12 mouse cellular contexts compared by ENCODE assay signal in genomic region chr1:119510857-119511256, GRCm38 (mm10). TPM values are rescaled to one million over a fixed set of nuclear protein-coding genes. Genes with fewer than 3 reads are reported as not detected.
DNase-seq lines count a peak whose midpoint lies in the region; ATAC-seq and TF ChIP-seq lines count a peak whose summit lies in the region.
"Had no signal": no experiment of that assay in that cellular context is flagged by ENCODE, and none has a peak within 500 bp of the region (broad histone marks: within the 10 kb centered on the region; RNA-seq: fewer than 3 reads in every experiment).

No protein-coding gene starts in this region.

- no peak overlapping the region for H3K4me3 ChIP-seq in forebrain, embryonic 10.5 days
- H3K4me3 ChIP-seq in forebrain, embryonic 11.5 days (ENCODE audit: low read depth, low read length), result no peak overlapping the region
- H3K4me3 ChIP-seq in lung, embryonic 14.5 days (ENCODE audit: low read depth, low read length), result no peak overlapping the region
- H3K4me3 ChIP-seq in heart, embryonic 11.5 days (ENCODE audit: low read depth, low read length), result no peak overlapping the region
- no peak overlapping the region for H3K4me3 ChIP-seq in intestine, embryonic 16.5 days (ENCODE audit: low read length)
- H3K4me3 ChIP-seq: embryonic facial prominence, embryonic 13.5 days; limb, embryonic 15.5 days had no signal

- H3K4me2 ChIP-seq in forebrain, embryonic 11.5 days (ENCODE audit: low read depth, low read length, severe bottlenecking), result no peak overlapping the region
- H3K4me2 ChIP-seq in lung, embryonic 14.5 days, result no peak overlapping the region
- no peak overlapping the region for H3K4me2 ChIP-seq in heart, embryonic 11.5 days
- no peak overlapping the region for H3K4me2 ChIP-seq in intestine, embryonic 16.5 days (ENCODE audit: low read depth, low read length)
- H3K4me2 ChIP-seq: embryonic facial prominence, embryonic 13.5 days; limb, embryonic 15.5 days had no signal

- DNase-seq in forebrain, embryonic 10.5 days (ENCODE audit: extremely low spot score, low spot score), result no peak
- no peak for DNase-seq in forebrain, embryonic 11.5 days (ENCODE audit: low spot score)
- peak; percentile 58 for DNase-seq in lung, embryonic 14.5 days
- DNase-seq in lung, adult 18-20 months, result no peak
- DNase-seq in kidney, postnatal 4 days, result peak; percentile 45 to 69
- DNase-seq in thymus, postnatal 36 days, result no peak
- DNase-seq: adrenal gland, adult 8-10 months; forebrain, postnatal 0 days had no signal

- no peaks in the 10 kb centered on the region for H3K36me3 ChIP-seq in forebrain, embryonic 10.5 days (replicated peaks)
- H3K36me3 ChIP-seq in forebrain, embryonic 11.5 days (ENCODE audit: control insufficient read depth, insufficient read depth, low read length), result no peaks in the 10 kb centered on the region
- no peaks in the 10 kb centered on the region for H3K36me3 ChIP-seq in lung, embryonic 14.5 days (ENCODE audit: insufficient read depth)
- H3K36me3 ChIP-seq in heart, embryonic 11.5 days (ENCODE audit: control insufficient read depth, insufficient read depth, low read length), result no peaks in the 10 kb centered on the region
- H3K36me3 ChIP-seq in intestine, embryonic 16.5 days (ENCODE audit: control insufficient read depth, insufficient read depth, low read length), result no peaks in the 10 kb centered on the region
- H3K36me3 ChIP-seq: embryonic facial prominence, embryonic 13.5 days; limb, embryonic 15.5 days had no signal

- no peaks in the 10 kb centered on the region for H3K9me3 ChIP-seq in forebrain, embryonic 10.5 days
- H3K9me3 ChIP-seq in forebrain, embryonic 11.5 days (ENCODE audit: control insufficient read depth, low read length), result no peaks in the 10 kb centered on the region
- no peaks in the 10 kb centered on the region for H3K9me3 ChIP-seq in lung, embryonic 14.5 days (ENCODE audit: low read depth, low read length)
- H3K9me3 ChIP-seq in heart, embryonic 11.5 days (replicated peaks; ENCODE audit: control insufficient read depth, low read length), result no peaks in the 10 kb centered on the region
- H3K9me3 ChIP-seq in intestine, embryonic 16.5 days (ENCODE audit: control insufficient read depth, low read length), result no peaks in the 10 kb centered on the region
- H3K9me3 ChIP-seq: embryonic facial prominence, embryonic 13.5 days; limb, embryonic 15.5 days had no signal

- H3K9ac ChIP-seq in forebrain, embryonic 11.5 days (ENCODE audit: low read length), result no peak overlapping the region
- no peak overlapping the region for H3K9ac ChIP-seq in lung, embryonic 14.5 days
- H3K9ac ChIP-seq in heart, embryonic 11.5 days (ENCODE audit: low read depth, low read length), result no peak overlapping the region
- no peak overlapping the region for H3K9ac ChIP-seq in intestine, embryonic 16.5 days (ENCODE audit: low read depth, low read length)
- H3K9ac ChIP-seq: embryonic facial prominence, embryonic 13.5 days; forebrain, postnatal 0 days; limb, embryonic 15.5 days had no signal

- no peak for TF ChIP-seq CTCF in lung, embryonic 14.5 days (IDR thresholded peaks at IDR 0.05; ENCODE audit: low read depth)

- ATAC-seq in forebrain, embryonic 11.5 days (replicated peaks; ENCODE audit: low FRiP score), result no peak; the same call in 1 of the 2 replicates
- ATAC-seq in lung, embryonic 14.5 days (ENCODE audit: insufficient read depth), result peak; percentile 36; the same call in 1 of the 2 replicates
- ATAC-seq in heart, embryonic 11.5 days (replicated peaks; ENCODE audit: insufficient number of reproducible peaks, low FRiP score, low TSS enrichment), result peak; percentile 37; the same call in 1 of the 2 replicates
- ATAC-seq in intestine, embryonic 16.5 days, result no peak
- ATAC-seq: forebrain, postnatal 0 days had no signal

- 0 out of 2 replicates have a peak overlapping the region, but pooled peaks have one; percentile 48 for H3K27ac ChIP-seq in forebrain, embryonic 10.5 days
- H3K27ac ChIP-seq in forebrain, embryonic 11.5 days (ENCODE audit: low read depth, low read length), result no peak overlapping the region
- H3K27ac ChIP-seq in lung, embryonic 14.5 days (ENCODE audit: low read depth), result peak overlapping the region; percentile 77
- peak overlapping the region; percentile 59 for H3K27ac ChIP-seq in heart, embryonic 11.5 days (ENCODE audit: low read depth, low read length)
- H3K27ac ChIP-seq in intestine, embryonic 16.5 days (ENCODE audit: low read length), result no peak overlapping the region
- H3K27ac ChIP-seq: embryonic facial prominence, embryonic 13.5 days; limb, embryonic 15.5 days had no signal

- peaks cover 19% of the 10 kb centered on the region for H3K4me1 ChIP-seq in forebrain, embryonic 10.5 days
- H3K4me1 ChIP-seq in forebrain, embryonic 11.5 days (replicated peaks; ENCODE audit: control insufficient read depth, insufficient read depth, low read length), result no peaks in the 10 kb centered on the region
- peaks cover 9% of the 10 kb centered on the region; the same call in 1 of the 2 replicates for H3K4me1 ChIP-seq in lung, embryonic 14.5 days (ENCODE audit: insufficient read depth)
- peaks cover 19% of the 10 kb centered on the region for H3K4me1 ChIP-seq in heart, embryonic 11.5 days (ENCODE audit: control insufficient read depth, insufficient read depth, low read length)
- H3K4me1 ChIP-seq in intestine, embryonic 16.5 days (ENCODE audit: control insufficient read depth, insufficient read depth, low read length), result peaks cover 2% of the 10 kb centered on the region; the same call in 1 of the 2 replicates

- WGBS in forebrain, embryonic 10.5 days, result 68% methylated on average over 8 of the region's 8 CpGs
- WGBS in forebrain, embryonic 11.5 days, result 75% methylated on average over 8 of the region's 8 CpGs
- 56% methylated on average over 8 of the region's 8 CpGs for WGBS in lung, embryonic 14.5 days
- 59% methylated on average over 8 of the region's 8 CpGs for WGBS in heart, embryonic 11.5 days (ENCODE audit: insufficient replicate concordance)
- WGBS in intestine, embryonic 16.5 days, result 62% methylated on average over 8 of the region's 8 CpGs

- H3K27me3 ChIP-seq in forebrain, embryonic 10.5 days (ENCODE audit: poor library complexity, severe bottlenecking), result peaks cover 18% of the 10 kb centered on the region
- no peaks in the 10 kb centered on the region for H3K27me3 ChIP-seq in forebrain, embryonic 11.5 days (ENCODE audit: control insufficient read depth, insufficient read depth, low read length)
- no peaks in the 10 kb centered on the region for H3K27me3 ChIP-seq in lung, embryonic 14.5 days (ENCODE audit: insufficient read depth, low read length)
- no peaks in the 10 kb centered on the region for H3K27me3 ChIP-seq in heart, embryonic 11.5 days (ENCODE audit: control insufficient read depth, insufficient read depth, low read length)
- no peaks in the 10 kb centered on the region for H3K27me3 ChIP-seq in intestine, embryonic 16.5 days (replicated peaks; ENCODE audit: control insufficient read depth, insufficient read depth, low read length)
- H3K27me3 ChIP-seq: limb, embryonic 15.5 days had no signal

RNA-seq across cellular contexts. Expression of gene Ralb, which starts 6.3 kb away (rescaled TPM):
- 80.8 and 84.0 TPM in 2 replicates for polyA plus RNA-seq in forebrain, embryonic 10.5 days (2016; fragmentation: Nextera tagmentation; extraction: Ambion mirVana)
- polyA plus RNA-seq in forebrain, embryonic 11.5 days (2014; fragmentation: Nextera tagmentation; extraction: Ambion mirVana), result 74.1 and 74.2 TPM in 2 replicates
- polyA plus RNA-seq in lung, embryonic 14.5 days (2014; fragmentation: Nextera tagmentation; extraction: Ambion mirVana), result 219 and 221 TPM in 2 replicates
- 146 and 166 TPM in 2 replicates for polyA plus RNA-seq in heart, embryonic 11.5 days (2014; fragmentation: Nextera tagmentation; extraction: Ambion mirVana)
- 203 and 218 TPM in 2 replicates for polyA plus RNA-seq in intestine, embryonic 16.5 days (2015; fragmentation: Nextera tagmentation; extraction: Ambion mirVana)

RNA-seq across cellular contexts. Expression of gene Tmem185b, which starts 15.1 kb away (rescaled TPM):
- 21.2 and 22.6 TPM in 2 replicates for polyA plus RNA-seq in forebrain, embryonic 10.5 days (2016; fragmentation: Nextera tagmentation; extraction: Ambion mirVana)
- 22.5 and 23.4 TPM in 2 replicates for polyA plus RNA-seq in forebrain, embryonic 11.5 days (2014; fragmentation: Nextera tagmentation; extraction: Ambion mirVana)
- 32.4 and 33.2 TPM in 2 replicates for polyA plus RNA-seq in lung, embryonic 14.5 days (2014; fragmentation: Nextera tagmentation; extraction: Ambion mirVana)
- 23.1 and 25.8 TPM in 2 replicates for polyA plus RNA-seq in heart, embryonic 11.5 days (2014; fragmentation: Nextera tagmentation; extraction: Ambion mirVana)
- 27.2 and 27.7 TPM in 2 replicates for polyA plus RNA-seq in intestine, embryonic 16.5 days (2015; fragmentation: Nextera tagmentation; extraction: Ambion mirVana)

Comparison
In these comparisons a context has a peak if more than half of its experiments do, and no peak if none do; other contexts are left out.
1. DNase-seq: peak in lung, embryonic 14.5 days (single experiment) and kidney, postnatal 4 days (2 of 2); none in forebrain, embryonic 10.5 days (single experiment), forebrain, embryonic 11.5 days (single experiment), lung, adult 18-20 months (0 of 2) and thymus, postnatal 36 days (0 of 2).
2. H3K27ac ChIP-seq: peak in forebrain, embryonic 10.5 days (single experiment), lung, embryonic 14.5 days (single experiment) and heart, embryonic 11.5 days (single experiment); none in forebrain, embryonic 11.5 days (single experiment) and intestine, embryonic 16.5 days (single experiment).
3. ATAC-seq: peak in lung, embryonic 14.5 days (single experiment) and heart, embryonic 11.5 days (single experiment); none in forebrain, embryonic 11.5 days (single experiment) and intestine, embryonic 16.5 days (single experiment).